Mouse (Mus musculus) intestine, embryonic 14.5 days (tissue): Measurements from ENCODE around the gene Reep1. TPM values are rescaled to one million over a fixed set of nuclear protein-coding genes. Genes with fewer than 3 reads are reported as not detected.
A peak's percentile ranks its signal among the peaks of the same experiment; 100 is the strongest.
"Not testable (repeated sequence)": the region's sequence is repeated elsewhere in the genome, so short reads cannot be mapped to it uniquely, and the experiment has no call there.

Source experiments
- ATAC-seq: fragments of 200-750 bp; cut with Nextera tagmentation; replicated peaks from 2 replicates; pipeline ENCODE4 v1.8.0; 2017; ENCODE audit warnings: low read depth, moderate number of reproducible peaks, moderate TSS enrichment, moderate library complexity; ENCODE audit not compliant: low FRiP score, low TSS enrichment
- DNase-seq: peaks from one replicate; pipeline ENCODE4 v3.0.0-alpha.2; 2018; ENCODE audit warnings: low spot score
- H3K27ac ChIP-seq: fragments of 300-500 bp; sonication (generic); 2 replicates; pipeline ENCODE4 v1.5.1; 2014; ENCODE audit warnings: low read depth, mild to moderate bottlenecking, control low read depth
- H3K27me3 ChIP-seq: fragments of 300-500 bp; sonication (generic); replicated peaks from 2 replicates; pipeline ENCODE4 v1.6.1; 2014; ENCODE audit warnings: low read length, control low read depth; ENCODE audit not compliant: control insufficient read depth, insufficient read depth
- H3K36me3 ChIP-seq: fragments of 300-500 bp; sonication (generic); 2 replicates; pipeline ENCODE4 v1.6.1; 2014; ENCODE audit warnings: low read length, control low read depth; ENCODE audit not compliant: control insufficient read depth, insufficient read depth
- H3K4me1 ChIP-seq: fragments of 300-500 bp; sonication (generic); replicated peaks from 2 replicates; pipeline ENCODE4 v1.6.1; 2014; ENCODE audit warnings: low read length, control low read depth, mixed read lengths; ENCODE audit not compliant: control insufficient read depth, insufficient read depth
- H3K4me2 ChIP-seq: fragments of 300-500 bp; sonication (generic); 2 replicates; pipeline ENCODE4 v1.6.1; 2014; ENCODE audit warnings: low read length
- H3K4me3 ChIP-seq: fragments of 300-500 bp; sonication (generic); 2 replicates; pipeline ENCODE4 v1.5.1; 2014; ENCODE audit warnings: low read depth, low read length, control low read depth, mixed read lengths
- H3K9ac ChIP-seq: fragments of 300-500 bp; sonication (generic); 2 replicates; pipeline ENCODE4 v1.6.1; 2014; ENCODE audit warnings: mild to moderate bottlenecking, low read length
- H3K9me3 ChIP-seq: fragments of 300-500 bp; sonication (generic); 2 replicates; pipeline ENCODE4 v1.6.1; 2016; ENCODE audit warnings: low read length, control low read depth; ENCODE audit not compliant: control insufficient read depth
- WGBS: fragments of 180-500 bp; shearing (Covaris S2); extraction: QIAGEN DNeasy Blood & Tissue Kit; methylation state at CpG from one replicate; pipeline ENCODE4 v1.1.7; 2014; 5-methylcytosine and 5-hydroxymethylcytosine counted together
- polyA plus RNA-seq: library from polyadenylated mRNA; unstranded; fragments of >200 nt; fragmentation: Nextera tagmentation; extraction: Ambion mirVana; gene quantifications from 2 replicates; pipeline ENCODE4 v1.2.1, GENCODE M21; 2014

The Reep1 gene
- polyA plus RNA-seq, 1 experiment from 2014 or later, result 20.8 TPM

GRCm38 (mm10) chr6:71826869-71827268, 119.5 kb downstream of the Reep1 start, which contains the start of gene Mrpl35:
Gene Mrpl35 (minus strand): TSS chr6:71826969.
- Histone ChIP-seq H3K9me3 (no peaks in the 10 kb centered on the region), H3K27ac (no peak within 1 kb of the TSS), H3K4me2 (no peak within 1 kb of the TSS), H3K27me3 (no peaks in the 10 kb centered on the region), H3K36me3 (no peaks in the 10 kb centered on the region), H3K4me3 (no peak within 1 kb of the TSS), H3K9ac (no peak within 1 kb of the TSS), H3K4me1 (peaks cover 6% of the 10 kb centered on the region; the same call in 1 of the 2 replicates)
- WGBS, result 31% methylated on average over 1 of the region's 1 CpGs
- DNase-seq (no peak), ATAC-seq (no peak)

- peaks cover 7% of the 10 kb centered on the region; the same call in 1 of the 2 replicates for H3K4me1 ChIP-seq
- DNase-seq (no peak), ATAC-seq (no peak)
- H3K9ac ChIP-seq, result no peak overlapping the region
- no peak overlapping the region for H3K4me3 ChIP-seq
- no peaks in the 10 kb centered on the region for H3K9me3 ChIP-seq
- WGBS, result 85% methylated on average over 9 of the region's 9 CpGs
- no peaks in the 10 kb centered on the region for H3K27me3 ChIP-seq
- H3K4me2 ChIP-seq, result no peak overlapping the region
- H3K36me3 ChIP-seq, result no peaks in the 10 kb centered on the region
- H3K27ac ChIP-seq, result no peak overlapping the region
Observed at GRCm38 (mm10) chr6:71829768-71830167, 122.4 kb downstream of the Reep1 start.

GRCm38 (mm10) chr6:71830690-71831580, 123.6 kb downstream of the Reep1 start, which contains the start of gene Immt:
Gene Immt (plus strand): TSS chr6:71831331.
- Histone ChIP-seq H3K36me3 (no peaks in the 10 kb centered on the region), H3K4me1 (peaks cover 7% of the 10 kb centered on the region; the same call in 1 of the 2 replicates), H3K9me3 (no peaks in the 10 kb centered on the region), H3K4me3 (peak within 1 kb of the TSS; percentile 100), H3K27ac (peak within 1 kb of the TSS; percentile 88), H3K4me2 (peak within 1 kb of the TSS; percentile 88), H3K27me3 (no peaks in the 10 kb centered on the region), H3K9ac (peak within 1 kb of the TSS; percentile 88)
- WGBS, result under 1% methylated on average over 63 of the region's 64 CpGs
- DNase-seq (peak; percentile 93), ATAC-seq (peak; percentile 99)

- ATAC-seq (peak; percentile 99), DNase-seq (peak; percentile 91)
- H3K9me3 ChIP-seq, result no peaks in the 10 kb centered on the region
- no peaks in the 10 kb centered on the region for H3K27me3 ChIP-seq
- H3K27ac ChIP-seq, result peak overlapping the region; percentile 88
- H3K4me3 ChIP-seq, result peak overlapping the region; percentile 100
- 0 out of 2 replicates have a peak, but pooled peaks cover 4% of the 10 kb centered on the region for H3K36me3 ChIP-seq
- H3K9ac ChIP-seq, result peak overlapping the region; percentile 88
- peak overlapping the region; percentile 88 for H3K4me2 ChIP-seq
- H3K4me1 ChIP-seq, result peaks cover 7% of the 10 kb centered on the region; the same call in 1 of the 2 replicates
- WGBS, result under 1% methylated on average over 21 of the region's 21 CpGs
Observed at GRCm38 (mm10) chr6:71831581-71831960, 124.2 kb downstream of the Reep1 start.

DNA sequence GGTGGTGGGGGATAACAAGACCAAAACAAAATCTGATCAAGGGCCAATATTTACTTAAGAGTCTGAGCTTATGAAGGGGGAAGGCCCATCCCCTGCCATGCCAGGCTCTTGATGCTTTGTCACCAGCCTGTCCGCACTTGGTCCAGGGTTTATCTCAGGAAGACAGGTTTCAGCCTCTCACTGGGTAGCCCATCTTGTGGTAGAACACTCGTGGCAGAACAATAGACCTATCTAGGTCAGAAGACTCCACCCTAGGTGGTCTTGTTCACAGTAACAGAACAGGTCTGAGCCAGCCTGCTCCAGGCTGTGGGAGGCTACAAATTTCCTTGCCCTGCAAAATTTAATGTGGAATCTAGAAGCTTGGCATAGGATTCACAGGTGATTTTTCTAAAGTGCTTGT, 129.4 kb downstream of the Reep1 start:
- DNase-seq, result no peak
- Histone ChIP-seq H3K27ac (no peak overlapping the region), H3K4me1 (peaks cover 7% of the 10 kb centered on the region; the same call in 1 of the 2 replicates), H3K9ac (no peak overlapping the region), H3K4me3 (no peak overlapping the region), H3K27me3 (no peaks in the 10 kb centered on the region), H3K4me2 (no peak overlapping the region), H3K36me3 (0 out of 2 replicates have a peak, but pooled peaks cover 4% of the 10 kb centered on the region), H3K9me3 (no peaks in the 10 kb centered on the region)
- no peak for ATAC-seq
- 75% methylated on average over 2 of the region's 2 CpGs for WGBS

GRCm38 (mm10) chr6:71839815-71840214, 132.5 kb downstream of the Reep1 start:
- peaks cover 6% of the 10 kb centered on the region; the same call in 1 of the 2 replicates for H3K36me3 ChIP-seq

GRCm38 (mm10) chr6:71840597-71841290, 133.4 kb downstream of the Reep1 start:
- H3K4me1 ChIP-seq, result no peaks in the 10 kb centered on the region
- DNase-seq (no peak), ATAC-seq (no peak)
- H3K27me3 ChIP-seq, result no peaks in the 10 kb centered on the region
- H3K4me3 ChIP-seq, result no peak overlapping the region
- no peak overlapping the region for H3K9ac ChIP-seq
- no peaks in the 10 kb centered on the region for H3K9me3 ChIP-seq
- H3K27ac ChIP-seq, result no peak overlapping the region
- no peak overlapping the region for H3K4me2 ChIP-seq
- peaks cover 15% of the 10 kb centered on the region for H3K36me3 ChIP-seq
- 100% methylated on average over 1 of the region's 1 CpGs for WGBS

More at GRCm38 (mm10) chr6:71839815-71840214, 132.5 kb downstream of the Reep1 start:
- no peak overlapping the region for H3K9ac ChIP-seq
- H3K27ac ChIP-seq, result no peak overlapping the region
- H3K27me3 ChIP-seq, result no peaks in the 10 kb centered on the region
- H3K4me3 ChIP-seq, result no peak overlapping the region
- H3K4me1 ChIP-seq, result no peaks in the 10 kb centered on the region
- DNase-seq (no peak), ATAC-seq (no peak)
- no peak overlapping the region for H3K4me2 ChIP-seq
- no peaks in the 10 kb centered on the region for H3K9me3 ChIP-seq

GRCm38 (mm10) chr6:71846906-71847305, 139.5 kb downstream of the Reep1 start:
- not testable (repeated sequence) for DNase-seq, ATAC-seq

More at GRCm38 (mm10) chr6:71846906-71847305, 139.5 kb downstream of the Reep1 start:
- H3K9me3 ChIP-seq, H3K4me1 ChIP-seq, H3K4me2 ChIP-seq, H3K4me3 ChIP-seq, H3K27me3 ChIP-seq, H3K9ac ChIP-seq, H3K27ac ChIP-seq: not testable (repeated sequence)
- 88% methylated on average over 6 of the region's 6 CpGs for WGBS
- peaks cover 62% of the 10 kb centered on the region for H3K36me3 ChIP-seq
